Mouse (Mus musculus) gastrocnemius, postnatal 10 days (tissue): Measurements from ENCODE around the gene Gm28044. TPM values are rescaled to one million over a fixed set of nuclear protein-coding genes. Genes with fewer than 3 reads are reported as not detected.
"Not testable (repeated sequence)": the region's sequence is repeated elsewhere in the genome, so short reads cannot be mapped to it uniquely, and the experiment has no call there.

Experiments used
- DNase-seq: peaks from one replicate; pipeline ENCODE4 v3.0.0; 2021; ENCODE audit warnings: mixed read lengths
- long read RNA-seq, 2 experiments: library from polyadenylated mRNA; stranded (forward); transcript quantifications; one replicate each; pipeline ENCODE4 v2.0.0; 2021
- total RNA-seq, 2 experiments: library from RNA; stranded (reverse); gene quantifications; 2 replicates each; pipeline ENCODE4 v1.2.3; 2021

Gene Gm28044
- under 1 TPM in 1 of 2 experiments, not detected in 1; 0.77 TPM for total RNA-seq
- long read RNA-seq, experiment 1, result 0 reads
- long read RNA-seq, experiment 2, result 0 reads

DNA sequence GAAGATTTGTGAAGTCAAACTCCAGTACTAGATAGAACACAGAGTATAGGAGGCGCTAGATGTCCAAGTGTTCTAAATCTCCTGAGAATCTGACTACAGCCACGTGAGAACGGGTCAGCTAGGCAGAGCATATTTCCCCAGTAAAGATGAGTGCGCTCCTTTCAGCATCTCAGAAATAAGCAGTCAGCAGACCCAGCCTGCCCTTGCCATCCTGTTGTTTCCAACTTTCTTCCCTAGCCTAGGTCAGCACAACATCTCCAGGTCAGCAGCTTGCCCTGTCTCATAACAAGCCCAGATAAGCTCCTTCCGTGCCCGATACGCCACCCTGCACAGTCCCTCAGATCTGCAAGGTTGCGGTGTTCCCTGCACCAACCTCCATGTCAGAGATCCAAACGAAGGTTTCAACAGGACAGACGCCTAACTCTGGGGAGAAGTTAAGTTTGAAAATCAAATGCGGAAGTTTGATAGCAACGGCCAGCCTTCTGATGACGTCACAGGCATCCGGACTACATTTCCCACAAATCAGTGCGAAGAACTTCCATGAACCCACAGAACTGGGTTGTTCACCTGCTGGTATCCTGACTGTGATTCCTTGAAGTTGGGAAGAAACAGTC lies at the start of gene Gm28044, which contains the start of gene Zfp953:
TSS of gene Gm28044 (minus strand) at position 406 of the 614 bp plus-strand sequence.
TSS of gene Zfp953 (minus strand) at position 475 of the 614 bp plus-strand sequence.
- peak; percentile 81 for DNase-seq

DNA sequence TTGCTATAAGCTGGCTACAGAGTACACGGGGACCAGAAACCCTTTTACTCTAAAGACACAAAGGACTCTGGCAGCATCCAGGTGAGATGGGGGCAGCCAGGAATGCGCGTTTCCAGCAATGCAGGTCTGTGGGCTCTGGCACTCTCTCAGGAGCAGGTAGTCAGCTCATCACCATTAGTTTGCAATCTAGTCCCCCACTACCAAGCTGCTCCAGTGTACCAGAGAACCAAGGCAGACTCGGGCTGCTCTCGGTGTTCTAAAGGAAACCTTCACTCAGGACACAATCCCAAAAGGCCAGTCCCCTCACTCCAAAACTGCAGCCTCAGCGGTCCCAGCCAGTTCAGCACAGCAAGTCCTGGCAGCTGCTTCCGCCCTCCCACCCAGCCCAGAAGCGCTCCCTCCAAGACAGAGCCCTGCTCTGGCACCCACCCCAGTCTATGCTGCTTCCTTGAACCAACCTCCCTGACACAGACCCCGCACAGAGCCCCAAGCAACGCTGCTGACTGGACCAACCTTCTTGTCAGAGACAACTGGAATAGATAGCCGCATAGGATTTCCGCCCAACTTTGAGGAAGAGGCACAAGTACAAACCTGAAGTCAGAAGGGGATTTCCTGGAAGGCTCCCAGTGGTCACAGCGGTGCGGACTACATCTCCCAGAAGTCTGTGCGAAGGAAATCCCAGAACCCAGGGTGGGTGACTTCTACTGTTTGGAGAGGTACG lies 39.0 kb upstream of the Gm28044 start, which contains the start of gene Zfp429:
TSS of gene Zfp429 (minus strand) at position 637 of the 721 bp plus-strand sequence.
- peak; percentile 72 for DNase-seq

DNA sequence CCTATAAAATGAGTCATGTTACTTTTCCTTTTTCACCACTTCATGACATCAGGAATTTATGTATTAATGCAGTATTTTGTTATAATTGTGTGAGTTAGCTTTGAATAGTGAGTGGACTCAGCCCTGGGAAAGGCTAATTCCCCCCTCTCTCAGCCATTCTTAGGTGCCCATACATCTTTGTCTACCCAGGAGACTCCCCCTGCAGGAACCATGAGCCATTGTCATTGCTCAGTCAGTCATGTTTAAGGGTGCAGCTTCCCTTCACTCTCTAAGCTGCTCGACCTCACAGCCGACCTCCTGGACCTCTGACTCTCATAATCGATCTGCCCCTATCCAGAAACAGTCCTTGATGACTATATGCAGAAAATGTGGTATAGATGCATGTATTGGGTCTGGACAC lies 15.9 kb upstream of the Gm28044 start:
- DNase-seq, result not testable (repeated sequence)

DNA sequence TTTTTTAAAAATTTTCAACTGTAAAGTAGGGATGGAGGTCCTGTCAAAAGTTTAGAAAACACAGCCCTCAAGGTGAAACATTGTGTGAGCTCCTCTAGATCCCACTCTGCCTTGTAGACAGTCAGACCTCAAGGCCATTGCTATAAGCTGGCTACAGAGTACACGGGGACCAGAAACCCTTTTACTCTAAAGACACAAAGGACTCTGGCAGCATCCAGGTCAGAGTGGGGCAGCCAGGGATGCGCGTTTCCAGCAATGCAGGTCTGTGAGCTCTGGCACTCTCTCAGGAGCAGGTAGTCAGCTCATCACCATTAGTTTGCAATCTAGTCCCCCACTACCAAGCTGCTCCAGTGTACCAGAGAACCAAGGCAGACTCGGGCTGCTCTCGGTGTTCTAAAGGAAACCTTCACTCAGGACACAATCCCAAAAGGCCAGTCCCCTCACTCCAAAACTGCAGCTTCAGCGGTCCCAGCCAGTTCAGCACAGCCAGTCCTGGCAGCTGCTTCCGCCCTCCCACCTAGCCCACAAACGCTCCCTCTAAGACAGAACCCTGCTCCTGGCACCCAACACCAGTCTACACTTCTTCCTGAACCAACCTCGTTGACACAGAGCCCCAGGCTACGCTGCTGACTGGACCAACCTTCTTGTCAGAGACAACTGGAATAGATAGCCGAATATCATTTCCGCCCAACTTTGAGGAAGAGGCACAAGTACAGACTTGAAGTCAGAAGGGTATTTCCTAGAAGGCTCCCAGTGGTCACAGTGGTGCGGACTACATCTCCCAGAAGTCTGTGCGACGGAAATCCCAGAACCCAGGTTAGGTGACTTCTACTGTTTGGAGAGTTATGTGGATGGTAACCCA lies 14.9 kb upstream of the Gm28044 start, which contains the start of the genes Gm28041 and Zfp456:
TSS of gene Gm28041 (minus strand) at position 684 of the 862 bp plus-strand sequence.
TSS of gene Zfp456 (minus strand) at position 761 of the 862 bp plus-strand sequence.
- peak; percentile 23 for DNase-seq

DNA sequence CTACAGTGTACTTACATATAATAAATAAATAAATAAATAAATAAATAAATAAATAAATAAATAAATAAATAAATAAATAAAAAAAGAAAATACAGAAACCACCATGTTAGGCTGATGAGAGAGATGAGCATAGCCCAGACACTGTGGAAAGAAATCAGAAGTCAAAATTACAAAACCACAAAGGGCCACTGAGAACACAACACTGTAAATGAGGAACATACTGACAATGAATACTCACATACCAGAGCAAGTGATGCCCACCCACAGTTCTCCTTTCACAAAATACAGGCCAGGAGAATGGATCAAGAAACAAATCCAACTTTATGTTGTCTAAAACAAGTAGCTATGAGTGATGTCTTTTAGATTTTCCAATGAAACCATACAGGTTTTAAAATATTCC lies 8.5 kb downstream of the Gm28044 start:
- no peak for DNase-seq

DNA sequence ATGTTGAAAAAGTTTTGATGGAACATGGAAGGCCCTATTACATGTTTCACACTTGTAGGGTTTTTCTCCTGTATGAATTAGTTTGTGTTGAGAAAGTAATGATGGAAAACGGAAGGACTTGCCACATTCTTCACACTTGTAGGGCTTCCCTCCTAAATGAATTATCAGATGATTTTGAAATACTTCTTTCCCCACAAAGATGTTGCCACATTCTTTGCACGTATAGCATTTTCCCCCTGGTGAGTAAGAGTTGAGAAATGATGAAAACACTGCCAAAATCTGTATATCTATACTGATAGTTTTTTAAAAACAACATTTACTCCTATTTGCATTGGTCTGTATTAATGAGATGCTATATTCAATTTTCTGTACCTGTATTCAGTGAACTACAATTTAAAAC lies 16.9 kb downstream of the Gm28044 start:
- no peak for DNase-seq

DNA sequence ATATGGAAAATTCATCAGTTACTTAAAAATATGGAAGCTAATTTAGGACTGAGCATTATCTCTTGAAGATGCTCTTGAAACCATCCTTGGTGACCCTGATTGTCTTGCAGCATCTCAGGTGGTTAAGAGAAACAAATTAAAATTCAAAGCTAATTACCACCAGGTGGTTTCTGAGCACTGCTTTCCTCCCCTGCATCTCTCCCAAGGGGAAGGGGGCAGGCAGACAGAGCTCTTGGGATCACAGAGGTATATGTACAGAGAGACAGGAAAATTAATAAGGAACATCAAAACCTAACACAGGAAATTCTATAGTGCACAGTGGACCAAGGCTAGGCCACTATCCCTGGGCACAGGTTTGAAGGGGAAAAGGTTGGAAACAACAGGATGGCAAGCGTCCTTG lies 27.5 kb downstream of the Gm28044 start:
- DNase-seq, result no peak

DNA sequence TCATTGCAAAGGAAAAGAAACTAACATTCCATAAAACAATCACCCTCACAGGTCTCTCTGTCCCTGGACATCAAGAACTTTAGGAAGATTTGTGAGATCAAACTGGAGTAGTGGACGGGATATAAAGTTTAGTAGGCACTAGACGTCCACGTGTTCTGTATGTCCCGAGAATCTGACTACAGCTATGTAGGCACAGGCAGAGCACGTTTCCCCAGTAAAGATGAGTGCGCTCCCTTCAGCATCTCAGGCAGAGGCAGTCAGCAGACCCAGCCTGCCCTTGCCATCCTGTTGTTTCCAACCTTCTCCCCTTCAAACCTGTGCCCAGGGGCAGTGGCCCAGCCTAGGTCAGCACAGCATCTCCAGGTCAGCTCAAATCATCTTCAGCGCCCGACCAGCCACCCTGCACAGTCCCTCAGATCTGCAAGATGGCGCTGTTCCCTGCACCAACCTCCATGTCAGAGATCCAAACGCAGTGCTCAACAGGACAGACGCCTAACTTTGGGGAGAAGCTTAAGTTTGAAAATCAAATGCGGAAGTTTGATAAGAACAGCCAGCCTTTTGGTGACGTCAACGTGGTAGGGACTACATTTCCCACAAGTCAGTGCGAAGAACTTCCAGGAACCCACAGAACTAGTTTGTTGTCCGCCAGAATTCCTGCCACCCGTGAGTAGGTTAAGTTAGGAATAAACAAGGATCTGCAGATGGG lies 28.2 kb downstream of the Gm28044 start, which contains the start of gene Zfp595:
TSS of gene Zfp595 (minus strand) at position 552 of the 706 bp plus-strand sequence.
- peak; percentile 56 for DNase-seq

DNA sequence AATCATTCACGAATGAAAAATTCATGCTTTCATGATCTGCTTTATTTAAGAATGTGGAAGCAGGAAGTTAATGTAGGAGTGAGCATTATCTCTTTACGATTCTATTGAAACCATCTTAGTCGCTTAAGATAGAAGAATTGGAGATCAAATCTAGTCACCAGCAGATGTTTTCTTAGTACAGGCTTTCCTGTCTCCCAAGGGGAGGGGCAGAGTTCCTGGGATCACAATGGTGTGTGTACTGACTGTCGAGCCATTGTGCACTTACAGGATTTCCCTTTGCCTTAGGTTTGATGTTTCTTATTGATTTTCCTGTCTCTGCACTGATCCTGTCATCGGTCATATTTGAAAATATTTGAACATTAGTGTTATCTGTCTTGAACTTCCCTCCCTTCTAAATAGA lies 53.6 kb downstream of the Gm28044 start:
- DNase-seq, result no peak

DNA sequence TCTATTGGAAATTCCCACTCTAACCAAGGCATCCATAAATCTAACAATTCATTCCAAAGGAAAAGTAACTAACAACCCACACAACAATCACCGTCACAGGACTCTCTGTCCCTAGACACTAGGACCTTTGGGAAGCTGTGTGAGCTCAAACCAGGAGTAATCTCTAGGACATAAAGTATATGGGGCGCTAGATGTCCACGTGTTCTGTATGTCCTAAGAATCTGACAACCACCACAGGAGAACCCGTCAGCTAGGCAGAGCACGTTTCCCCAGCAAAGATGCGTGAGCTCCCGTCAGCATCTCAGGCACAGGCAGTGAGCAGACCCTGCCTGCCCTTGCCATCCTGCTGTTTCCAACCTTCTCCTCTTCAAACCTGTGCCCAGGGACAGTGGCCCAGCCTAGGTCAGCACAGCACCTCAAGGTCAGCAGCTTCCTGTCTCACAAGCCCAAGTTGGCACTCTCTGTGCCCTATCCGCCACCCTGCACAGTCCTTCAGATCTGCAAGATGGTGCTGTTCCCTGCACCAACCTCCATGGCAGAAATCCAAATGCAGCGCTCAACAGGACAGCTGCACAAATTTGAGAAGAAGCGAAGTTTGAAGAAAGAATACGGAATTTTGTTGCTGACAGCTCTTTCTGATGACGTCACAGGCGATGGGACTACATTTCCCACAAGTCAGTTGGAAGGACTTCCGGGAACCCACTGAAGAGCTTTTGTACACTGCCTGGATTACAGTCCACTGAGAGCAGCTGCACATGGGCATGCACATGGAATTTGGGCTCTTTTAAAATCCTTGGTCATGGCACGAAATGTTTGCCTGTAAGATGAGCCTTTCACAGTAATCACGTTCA lies 54.3 kb downstream of the Gm28044 start, which contains the start of gene Zfp457:
TSS of gene Zfp457 (minus strand) at position 664 of the 851 bp plus-strand sequence.
- peak; percentile 78 for DNase-seq

DNA sequence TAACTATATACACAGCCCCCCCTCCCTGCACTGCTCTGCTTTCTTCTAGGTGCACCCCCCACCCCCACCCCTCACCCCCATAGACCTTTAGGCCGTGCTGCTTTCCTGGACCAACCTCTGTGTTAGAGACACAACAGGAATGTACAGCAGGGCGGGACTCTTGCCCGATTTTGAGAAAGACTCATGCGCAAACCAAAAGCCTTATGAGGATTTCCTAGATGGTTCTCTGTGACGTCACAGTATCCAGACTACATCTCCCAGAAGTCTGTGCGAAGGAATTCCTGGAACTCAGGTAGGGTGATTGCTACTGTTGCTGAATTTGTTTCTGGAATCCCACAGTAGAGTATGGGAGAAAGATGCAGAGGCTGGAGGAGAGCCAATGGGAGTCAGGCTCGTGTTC lies 82.0 kb downstream of the Gm28044 start, which contains the start of gene Zfp458:
TSS of gene Zfp458 (minus strand) at position 153 of the 400 bp plus-strand sequence.
- DNase-seq, result no peak

DNA sequence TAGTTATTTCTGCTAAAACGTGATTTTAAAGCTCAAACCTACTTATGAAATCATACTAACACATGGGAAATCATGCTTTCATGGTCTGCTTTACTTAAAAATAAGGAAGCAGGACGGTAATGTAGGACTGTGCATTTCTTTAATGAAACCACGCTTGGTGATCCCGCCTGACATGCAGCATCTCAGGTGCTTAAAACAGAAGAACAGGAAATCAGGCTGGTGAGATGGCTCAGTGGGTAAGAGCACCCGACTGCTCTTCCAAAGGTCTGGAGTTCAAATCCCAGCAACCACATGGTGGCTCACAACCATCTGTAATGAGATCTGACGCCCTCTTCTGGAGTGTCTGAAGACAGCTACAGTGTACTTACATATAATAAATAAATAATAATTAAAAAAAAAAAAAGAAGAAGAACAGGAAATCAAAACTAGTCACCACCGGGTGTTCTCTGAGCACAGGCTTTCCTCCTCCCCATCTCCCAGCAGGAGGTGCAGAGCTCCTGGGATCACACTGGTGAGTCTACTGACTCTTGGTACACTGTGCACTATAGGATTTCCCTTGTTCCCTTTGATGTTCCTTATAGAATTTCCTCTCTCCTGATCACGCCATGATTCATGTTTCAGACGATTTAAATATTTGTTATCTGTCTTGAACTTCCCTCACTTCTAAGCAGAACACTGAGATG lies 90.8 kb downstream of the Gm28044 start:
- not testable (repeated sequence) for DNase-seq

DNA sequence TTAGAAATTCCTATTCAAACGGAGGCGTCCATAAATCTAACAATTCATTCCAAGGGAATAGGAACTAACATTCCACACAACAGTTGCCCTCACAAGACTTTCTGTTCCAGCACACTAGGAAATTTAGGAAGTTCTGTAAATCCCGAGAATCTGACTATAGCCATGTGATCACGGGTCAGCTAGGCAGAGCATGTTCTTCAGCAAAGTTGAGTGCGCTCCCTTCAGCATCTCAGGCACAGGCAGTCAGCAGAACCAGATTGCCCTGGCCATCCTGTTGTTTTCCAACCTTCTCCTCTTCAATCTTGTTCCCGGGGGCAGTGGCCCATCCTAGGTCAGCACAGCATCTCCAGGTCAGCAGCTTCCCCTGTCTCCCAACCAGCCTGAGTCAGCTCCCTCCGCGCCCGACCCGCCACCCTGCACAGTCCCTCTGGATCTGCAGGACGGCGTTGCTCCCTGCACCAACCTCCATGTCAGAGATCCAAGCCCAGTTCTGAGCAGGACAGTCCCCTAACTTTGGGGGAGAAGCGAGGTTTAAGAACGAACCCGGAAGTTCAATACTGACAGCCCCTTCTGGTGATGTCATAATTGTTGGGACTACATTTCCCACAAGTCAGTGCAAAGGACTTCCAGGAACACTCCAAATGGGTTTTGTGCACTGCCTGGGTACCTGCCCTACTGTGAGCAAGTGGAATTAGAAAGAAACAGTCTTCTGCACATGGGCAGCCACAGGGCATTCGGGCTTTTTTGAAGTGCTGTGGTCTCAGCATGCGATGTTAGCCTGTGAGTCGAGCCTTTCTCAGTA lies 91.6 kb downstream of the Gm28044 start:
- peak; percentile 32 for DNase-seq

Other genes starting within 250 kb of the Gm28044 start
- gene Rslcan18, start 244.3 kb downstream of the Gm28044 start, total RNA-seq, result under 1 TPM; 0.38 to 0.56 TPM
- gene Zfp759, start 238.9 kb downstream of the Gm28044 start, total RNA-seq, result 1 to 10 TPM; 3.6 TPM
- 1 to 10 TPM; 1.4 to 2.1 TPM for gene Rsl1, start 187.4 kb downstream of the Gm28044 start, total RNA-seq
- under 1 TPM; 0.66 to 0.72 TPM for gene Zfp455, start 166.0 kb downstream of the Gm28044 start, total RNA-seq
- gene Zfp458, start 82.1 kb downstream of the Gm28044 start, total RNA-seq, result 1 to 10 TPM; 1.9 to 2.3 TPM
- gene Zfp457, start 54.1 kb downstream of the Gm28044 start, total RNA-seq, result 1 to 10 TPM; 1.4 to 1.7 TPM
- 1 to 10 TPM; 1.5 to 2.0 TPM for gene Zfp595, start 28.0 kb downstream of the Gm28044 start, total RNA-seq
- gene Zfp953, start 69 bp upstream of the Gm28044 start, total RNA-seq, result 1 to 10 TPM; 1.1 to 1.2 TPM
- gene Gm28041, start 15.2 kb upstream of the Gm28044 start, total RNA-seq, result not detected
- gene Zfp456, start 15.3 kb upstream of the Gm28044 start, total RNA-seq, result under 1 TPM; 0.45 to 0.73 TPM
- 1 to 10 TPM; 1.2 to 1.4 TPM for gene Zfp429, start 39.3 kb upstream of the Gm28044 start, total RNA-seq
- gene Zfp459, start 60.9 kb upstream of the Gm28044 start, total RNA-seq, result under 1 TPM; 0.23 to 0.32 TPM
- gene Zfp874a, start 91.1 kb upstream of the Gm28044 start, total RNA-seq, result 1 to 10 TPM; 3.9 to 4.1 TPM
- gene Zfp874b, start 123.7 kb upstream of the Gm28044 start, total RNA-seq, result 1 to 10 TPM; 7.2 to 7.7 TPM
- 1 to 10 TPM; 3.6 to 5.0 TPM for gene Zfp58, start 140.0 kb upstream of the Gm28044 start, total RNA-seq
- not detected for gene Gm26965, start 165.6 kb upstream of the Gm28044 start, total RNA-seq
- gene Zfp87, start 165.6 kb upstream of the Gm28044 start, total RNA-seq, result 1 to 10 TPM; 6.3 to 7.0 TPM
- 1 to 10 TPM; 3.3 to 4.6 TPM for gene Zfp748, start 193.3 kb upstream of the Gm28044 start, total RNA-seq
- gene Zfp729b, start 249.2 kb upstream of the Gm28044 start, total RNA-seq, result 1 to 10 TPM; 3.3 to 3.7 TPM